Mouse (Mus musculus): ENCODE measurements around the gene Lemd2.

Lemd2 gene

GRCm38 (mm10) chr17:27186068-27186467 is 18.2 kb downstream of the Lemd2 start:
- DNase-seq, result peak in 1 of 2 experiments; percentile 34

DNA sequence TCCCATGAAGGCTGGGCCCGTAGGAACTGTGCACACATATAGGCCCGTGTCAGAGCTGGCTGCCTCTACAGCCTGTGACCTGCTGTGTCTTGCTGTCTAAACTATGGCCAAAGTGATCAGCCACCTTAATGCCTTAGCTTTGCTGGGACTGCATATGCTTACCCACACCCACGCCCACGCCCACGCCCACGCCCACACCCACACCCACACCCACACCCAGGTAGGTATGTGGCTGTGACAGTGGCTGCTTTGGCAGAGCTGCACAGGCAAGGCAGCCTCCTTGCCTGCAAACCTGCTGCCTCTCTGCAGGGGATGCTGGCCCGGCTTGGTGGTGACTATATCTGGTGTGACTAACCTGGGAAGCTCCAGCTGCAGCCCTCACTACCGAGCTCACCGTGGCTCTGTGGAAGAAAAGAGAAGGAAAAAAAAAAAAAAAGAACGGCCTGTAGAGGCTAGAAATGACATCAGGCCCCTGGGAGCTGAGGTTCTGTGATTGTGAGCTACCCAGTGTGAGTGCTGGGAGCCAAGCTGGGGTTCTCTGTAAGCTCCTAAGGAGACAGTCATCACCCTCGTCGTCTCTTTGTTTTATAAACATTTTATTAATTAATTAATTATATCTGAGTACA is 20.5 kb downstream of the Lemd2 start:
- DNase-seq, result no peak

GRCm38 (mm10) chr17:27182401-27182800 is 21.9 kb downstream of the Lemd2 start:
- no peak for DNase-seq

GRCm38 (mm10) chr17:27181666-27182065 is 22.6 kb downstream of the Lemd2 start:
- no peak for DNase-seq

DNA sequence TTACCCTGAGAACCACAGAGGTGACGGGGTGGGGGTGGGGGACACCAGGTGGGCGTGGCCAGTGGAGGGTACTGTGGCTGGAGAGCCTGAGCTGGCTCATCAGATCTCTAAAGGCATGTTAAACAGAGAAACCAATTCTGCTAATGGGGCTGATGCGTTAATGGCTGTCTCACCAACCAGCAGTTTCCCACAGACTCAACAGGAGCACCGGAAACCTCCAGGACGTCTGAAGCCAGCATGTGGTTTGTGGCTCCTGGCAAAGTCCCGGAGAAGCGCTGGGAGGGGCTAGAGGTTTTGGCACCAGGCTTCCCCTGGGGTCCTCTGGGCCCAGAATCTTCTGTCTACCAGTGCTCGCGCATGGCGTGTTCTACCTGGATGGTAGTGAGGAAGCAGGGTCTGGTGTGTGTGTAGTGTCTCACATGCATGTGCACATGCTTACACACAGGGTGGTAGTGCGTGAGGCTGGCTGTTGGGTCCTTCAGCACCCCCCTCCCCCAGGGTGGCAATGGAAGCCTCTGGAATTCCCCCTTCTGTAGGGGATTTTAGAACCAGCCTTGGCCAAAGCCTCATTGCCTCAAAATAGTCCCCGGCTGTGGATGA is 24.5 kb downstream of the Lemd2 start:
- DNase-seq, result no peak

GRCm38 (mm10) chr17:27178427-27179177 is 25.7 kb downstream of the Lemd2 start:
- no peak for DNase-seq

DNA sequence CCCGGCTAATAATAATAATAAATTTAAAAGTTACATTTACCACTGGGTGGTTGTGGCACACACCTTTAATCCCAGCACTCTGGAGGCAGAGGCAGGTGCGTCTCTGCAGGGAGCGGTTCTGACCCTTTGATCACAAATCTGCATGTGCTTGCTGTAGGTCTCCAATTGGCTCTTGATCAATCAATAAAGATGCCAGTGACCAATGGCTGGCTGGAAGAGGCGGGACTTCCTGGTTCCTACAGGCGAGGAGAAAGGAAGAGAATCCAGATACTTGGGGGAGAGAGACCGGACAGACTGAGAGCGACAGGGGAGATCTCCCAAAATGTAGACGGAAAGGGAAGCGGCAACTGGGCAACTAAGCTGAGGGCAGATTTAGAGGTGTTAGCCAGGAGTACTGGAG is 26.2 kb downstream of the Lemd2 start:
- DNase-seq, result no peak

DNA sequence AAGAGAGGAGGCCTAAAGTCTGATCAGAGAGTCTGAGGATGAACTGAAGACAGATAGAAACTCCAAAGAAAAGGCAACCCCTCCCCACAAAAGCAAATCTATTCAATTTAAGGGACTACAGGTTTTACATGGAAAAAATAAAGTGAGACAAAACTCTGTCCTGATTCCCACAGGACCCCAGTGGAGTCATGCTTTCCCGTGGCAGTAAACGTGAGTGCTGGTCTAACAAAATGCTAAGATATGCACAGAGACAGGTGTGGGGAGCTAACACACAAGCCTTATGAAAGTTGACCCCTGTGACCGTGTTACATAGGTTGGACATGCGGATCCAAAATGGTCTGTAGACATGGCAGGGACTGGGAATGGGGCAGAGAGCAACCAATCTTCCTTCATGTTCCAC is 27.5 kb downstream of the Lemd2 start:
- DNase-seq, result no peak

DNA sequence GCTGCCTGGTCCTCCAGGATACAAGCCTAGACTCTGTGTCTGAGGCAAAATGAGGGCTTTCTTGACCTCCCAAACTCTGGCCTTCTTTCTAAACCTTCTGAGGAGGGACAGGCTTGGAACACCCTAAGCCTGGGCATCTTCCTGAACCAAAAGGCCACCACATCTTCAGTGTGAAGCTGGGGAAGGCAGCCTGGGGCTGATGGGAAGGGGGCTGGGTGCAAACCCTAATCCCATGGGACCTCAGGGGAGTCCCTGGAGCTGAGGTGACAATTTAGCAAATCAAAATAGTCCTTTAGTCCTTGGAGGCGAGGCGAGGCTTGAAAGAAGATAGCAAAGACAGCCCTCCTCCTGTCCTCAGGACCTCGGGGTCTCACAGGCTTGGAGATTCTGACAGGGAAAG is 28.0 kb downstream of the Lemd2 start:
- no peak for DNase-seq

GRCm38 (mm10) chr17:27175196-27175874 is 28.9 kb downstream of the Lemd2 start:
- DNase-seq, result no peak

GRCm38 (mm10) chr17:27173715-27174114 is 30.6 kb downstream of the Lemd2 start:
- no peak for DNase-seq

DNA sequence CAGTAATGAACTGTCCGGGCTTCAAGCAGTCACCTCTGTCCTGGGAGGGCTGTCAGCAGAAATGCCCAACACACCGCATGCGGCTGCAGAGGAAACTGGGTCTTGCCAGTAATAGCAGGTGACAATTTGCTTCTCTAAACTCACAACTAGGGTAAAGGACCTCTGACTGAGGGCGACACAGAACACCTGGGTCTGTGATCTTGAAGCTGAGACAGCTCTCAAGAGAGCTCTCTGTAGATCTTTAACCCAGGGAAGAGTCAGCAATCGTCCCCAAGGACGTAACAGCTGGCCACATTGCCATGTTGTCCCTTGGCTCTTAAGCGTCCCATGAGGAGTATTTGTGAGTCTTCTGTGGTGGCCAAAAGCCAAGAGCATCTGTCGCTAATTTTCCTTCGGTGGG is 31.8 kb downstream of the Lemd2 start:
- DNase-seq, result no peak

GRCm38 (mm10) chr17:27171121-27171520 is 33.1 kb downstream of the Lemd2 start:
- DNase-seq, result no peak

GRCm38 (mm10) chr17:27169952-27170695 is 34.1 kb downstream of the Lemd2 start:
- DNase-seq, result peak; percentile 24 to 34

GRCm38 (mm10) chr17:27168569-27168968 is 35.7 kb downstream of the Lemd2 start:
- DNase-seq, result no peak

GRCm38 (mm10) chr17:27167545-27167944 is 36.7 kb downstream of the Lemd2 start, which contains the start of gene Ip6k3:
Gene Ip6k3, minus strand, starts transcription at chr17:27167795.
- no peak for DNase-seq

DNA sequence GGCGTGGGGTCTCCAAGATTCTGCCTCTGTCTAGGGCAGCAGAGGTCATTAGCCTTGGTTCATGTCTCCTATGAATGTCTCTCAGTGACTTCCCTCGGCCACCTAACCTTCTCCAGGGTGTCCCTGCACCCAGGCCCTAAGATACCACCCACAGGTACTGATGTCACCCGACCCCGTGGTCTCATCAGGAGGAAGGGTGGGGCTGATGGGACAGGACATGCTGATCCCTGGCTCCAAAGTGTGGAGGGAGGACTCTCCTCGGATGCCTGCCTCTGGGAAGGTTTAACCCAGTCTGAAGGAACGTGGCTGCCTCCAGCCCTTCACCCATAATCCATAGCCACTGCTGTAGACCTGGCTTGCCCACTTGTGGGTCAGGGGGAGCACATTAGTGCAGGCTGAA is 37.4 kb downstream of the Lemd2 start:
- DNase-seq, result no peak

DNA sequence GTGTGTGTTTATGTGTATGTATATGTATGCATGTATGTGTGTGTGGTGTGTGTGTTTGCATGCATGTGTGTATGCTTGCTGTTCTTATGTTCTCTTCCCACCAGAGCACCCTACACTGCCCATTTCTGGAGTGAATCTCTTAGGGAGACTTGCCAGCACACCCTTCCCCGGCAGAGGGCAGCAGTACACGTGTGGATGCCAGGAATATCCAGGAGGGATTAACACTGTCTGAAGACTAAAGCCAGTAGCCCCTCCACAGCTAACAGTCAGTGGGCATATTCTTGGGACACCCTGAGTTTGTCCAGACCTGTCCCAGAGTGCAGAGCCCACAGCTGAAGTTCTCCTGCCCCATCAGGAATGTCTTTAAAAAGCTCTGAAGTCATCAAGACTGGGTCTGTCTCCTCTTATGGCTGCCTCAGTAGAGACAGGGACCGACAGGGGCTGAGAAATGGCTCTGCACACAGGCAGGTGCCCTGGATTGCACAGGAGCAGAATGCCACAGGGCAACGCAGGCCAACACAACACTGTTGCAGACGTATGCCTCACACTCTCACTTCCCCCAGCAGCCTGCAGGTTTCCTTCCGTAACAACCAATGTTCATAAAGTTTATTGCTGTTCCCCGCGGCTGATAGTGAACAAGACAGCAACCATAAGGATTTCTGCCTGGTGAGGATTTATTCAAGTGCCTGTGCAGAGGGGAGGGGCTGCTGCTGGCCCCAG is 39.1 kb downstream of the Lemd2 start:
- DNase-seq, result peak; percentile 69 to 72

DNA sequence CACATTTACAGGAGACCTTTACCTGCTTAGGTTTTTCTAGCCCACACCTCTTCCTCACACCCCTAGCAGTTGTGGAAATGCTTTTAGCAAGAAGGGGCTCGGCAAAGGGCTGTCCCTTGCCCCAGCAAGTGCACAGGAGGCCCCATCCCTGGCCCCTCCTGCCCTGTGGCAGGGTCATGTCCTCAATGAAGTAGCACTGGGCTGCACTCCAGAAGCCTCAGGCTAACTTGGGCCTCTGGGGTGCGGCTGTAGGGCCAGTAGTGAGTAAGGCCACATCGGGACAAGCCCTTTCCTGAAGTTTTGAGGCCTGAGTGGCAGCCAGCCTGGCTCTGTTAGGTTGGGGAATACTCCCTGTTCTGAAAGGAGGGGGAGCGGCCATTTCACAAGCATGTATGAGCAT is 43.4 kb downstream of the Lemd2 start:
- no peak for DNase-seq

- no peak for DNase-seq
Measured at GRCm38 (mm10) chr17:27159169-27159568, 45.1 kb downstream of the Lemd2 start.

- DNase-seq, result no peak
Measured at GRCm38 (mm10) chr17:27158439-27158838, 45.8 kb downstream of the Lemd2 start.

DNA sequence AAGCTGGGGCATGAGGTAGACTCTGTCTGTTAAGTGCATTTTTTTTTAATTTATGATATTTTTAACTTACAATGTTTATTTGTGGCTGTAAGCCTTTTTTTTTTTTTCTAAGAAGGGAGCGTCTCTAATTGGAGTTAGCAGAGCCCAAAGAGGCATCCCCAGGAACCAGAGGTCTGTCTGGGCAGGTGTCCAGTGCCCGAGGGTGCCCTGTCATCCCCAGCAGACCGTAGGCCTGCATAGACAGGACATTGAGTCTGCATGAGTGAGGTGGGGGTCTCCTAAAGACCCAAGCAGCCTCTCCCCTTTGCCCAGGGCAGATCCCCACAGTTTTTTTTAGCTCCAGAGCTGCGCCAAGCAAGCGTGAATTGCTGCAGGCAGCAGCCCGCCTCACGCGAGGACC is 48.5 kb downstream of the Lemd2 start:
- DNase-seq, result no peak

All from cerebellum, postnatal 36 days (tissue).